Mouse (Mus musculus) ES-Bruce4 (cell line): ENCODE results near the gene Zp2. TPM values are rescaled to one million over a fixed set of nuclear protein-coding genes. Genes with fewer than 3 reads are reported as not detected.

Source experiments
- H3K27ac ChIP-seq: 2 replicates; pipeline ENCODE4 v1.5.1; 2012; ENCODE audit warnings: low read length, inconsistent platforms; ENCODE audit not compliant: insufficient read depth
- H3K27me3 ChIP-seq: 2 replicates; pipeline ENCODE4 v1.6.1; 2012; ENCODE audit warnings: mild to moderate bottlenecking, low read length, inconsistent platforms; ENCODE audit not compliant: control insufficient read depth, poor library complexity, insufficient read depth, severe bottlenecking
- H3K36me3 ChIP-seq: 2 replicates; pipeline ENCODE4 v1.6.1; 2012; ENCODE audit warnings: inconsistent platforms, mild to moderate bottlenecking, low read length, moderate library complexity; ENCODE audit not compliant: control insufficient read depth, poor library complexity, insufficient read depth, severe bottlenecking
- H3K4me1 ChIP-seq: one replicate; pipeline ENCODE4 v1.8.1; 2011; ENCODE audit warnings: low read length; ENCODE audit not compliant: control insufficient read depth, insufficient read depth
- H3K4me3 ChIP-seq: 2 replicates; pipeline ENCODE4 v1.5.1; 2011; ENCODE audit warnings: low read depth, mild to moderate bottlenecking, low read length
- H3K9ac ChIP-seq: 2 replicates; pipeline ENCODE4 v1.6.1; 2012; ENCODE audit warnings: low read depth, mild to moderate bottlenecking, inconsistent platforms; ENCODE audit not compliant: poor library complexity, severe bottlenecking
- H3K9me3 ChIP-seq: replicated peaks from 2 replicates; pipeline ENCODE4 v1.6.1; 2012; ENCODE audit warnings: mild to moderate bottlenecking, low read length, inconsistent platforms; ENCODE audit not compliant: control insufficient read depth, poor library complexity, insufficient read depth, severe bottlenecking
- CTCF ChIP-seq: IDR thresholded peaks from one replicate; pipeline ENCODE4 v1.8.1; 2011; ENCODE audit warnings: low read depth, low read length
- EP300 ChIP-seq: IDR thresholded peaks from 2 replicates; pipeline ENCODE4 v1.6.1; 2011; ENCODE audit warnings: low read depth, low read length; ENCODE audit not compliant: insufficient read depth
- POLR2A ChIP-seq: IDR thresholded peaks from one replicate; pipeline ENCODE4 v1.8.1; 2011; ENCODE audit warnings: low read length; ENCODE audit not compliant: insufficient read depth
- polyA plus RNA-seq: library from polyadenylated mRNA; stranded (reverse); fragments of >200 nt; gene quantifications from 2 replicates; pipeline ENCODE4 v1.2.4, GENCODE M21; 2011; ENCODE audit warnings: low read depth; ENCODE audit not compliant: missing spikeins, insufficient read depth, insufficient read length

Zp2 gene
- polyA plus RNA-seq, 1 experiment, result not detected

DNA sequence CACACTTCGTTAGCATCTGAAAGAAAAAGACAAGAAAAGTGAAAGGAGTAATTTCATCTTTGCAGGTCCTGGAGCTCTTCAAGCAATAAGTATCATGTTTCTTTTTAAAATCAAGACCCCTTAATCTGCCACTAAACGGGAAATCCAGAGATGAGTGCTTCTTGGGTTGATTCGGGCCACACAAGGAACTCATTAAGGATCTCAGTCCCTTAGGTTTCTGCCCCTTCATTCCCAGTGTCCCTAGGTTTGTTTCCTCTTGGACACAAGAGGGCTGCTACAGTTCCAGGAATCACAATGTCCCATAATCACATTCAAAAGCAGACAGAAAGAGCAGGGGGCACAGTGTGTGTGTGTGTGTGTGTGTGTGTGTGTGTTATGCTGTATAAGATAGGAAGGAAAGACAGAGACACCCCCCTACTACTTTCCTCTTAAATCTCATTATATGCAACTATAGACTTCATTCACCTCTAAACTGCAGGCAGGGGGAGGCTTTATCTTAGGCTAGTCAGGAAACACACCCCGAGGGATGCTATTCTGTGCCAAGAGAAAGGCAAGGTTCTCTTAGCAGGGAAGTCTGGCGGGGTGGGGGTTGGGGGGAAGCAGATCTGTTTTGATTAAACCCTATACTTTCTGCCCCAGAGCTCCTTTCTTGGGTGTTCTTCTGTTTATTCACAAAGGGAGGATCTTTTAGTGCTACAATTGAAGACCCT is 18.0 kb downstream of the Zp2 start:
- H3K27me3 ChIP-seq, result no peaks in the 10 kb centered on the region
- no peak overlapping the region for H3K9ac ChIP-seq
- no peak overlapping the region for H3K4me3 ChIP-seq
- no peaks in the 10 kb centered on the region for H3K4me1 ChIP-seq
- H3K27ac ChIP-seq, result no peak overlapping the region
- no peaks in the 10 kb centered on the region for H3K9me3 ChIP-seq
- TF ChIP-seq CTCF (no peak), POLR2A (no peak), EP300 (no peak)
- H3K36me3 ChIP-seq, result no peaks in the 10 kb centered on the region

DNA sequence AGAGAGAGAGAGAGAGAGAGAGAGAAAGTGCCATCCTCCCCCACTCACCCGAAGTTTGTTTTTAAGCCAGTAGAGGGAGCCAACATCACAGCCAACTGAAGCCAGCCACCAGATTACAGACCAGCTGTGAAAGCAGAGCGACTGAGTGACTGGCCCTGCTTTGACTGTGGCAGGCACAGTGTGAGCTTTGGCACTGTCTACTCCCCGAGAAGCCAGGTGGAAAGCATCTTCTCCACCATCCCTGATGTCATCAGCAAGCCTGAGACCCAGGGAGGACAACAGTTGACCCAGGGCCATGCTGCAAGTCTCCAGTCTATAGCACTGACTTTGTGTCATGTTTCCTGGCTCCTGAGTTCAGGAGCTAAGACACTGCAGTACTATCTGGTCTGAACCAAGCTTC is 20.2 kb downstream of the Zp2 start:
- no peaks in the 10 kb centered on the region for H3K4me1 ChIP-seq
- no peaks in the 10 kb centered on the region for H3K36me3 ChIP-seq
- H3K27ac ChIP-seq, result no peak overlapping the region
- no peaks in the 10 kb centered on the region for H3K9me3 ChIP-seq
- H3K9ac ChIP-seq, result no peak overlapping the region
- TF ChIP-seq POLR2A, result no peak
- peak; percentile 71 for TF ChIP-seq CTCF
- no peak for TF ChIP-seq EP300
- H3K4me3 ChIP-seq, result no peak overlapping the region
- H3K27me3 ChIP-seq, result no peaks in the 10 kb centered on the region

DNA sequence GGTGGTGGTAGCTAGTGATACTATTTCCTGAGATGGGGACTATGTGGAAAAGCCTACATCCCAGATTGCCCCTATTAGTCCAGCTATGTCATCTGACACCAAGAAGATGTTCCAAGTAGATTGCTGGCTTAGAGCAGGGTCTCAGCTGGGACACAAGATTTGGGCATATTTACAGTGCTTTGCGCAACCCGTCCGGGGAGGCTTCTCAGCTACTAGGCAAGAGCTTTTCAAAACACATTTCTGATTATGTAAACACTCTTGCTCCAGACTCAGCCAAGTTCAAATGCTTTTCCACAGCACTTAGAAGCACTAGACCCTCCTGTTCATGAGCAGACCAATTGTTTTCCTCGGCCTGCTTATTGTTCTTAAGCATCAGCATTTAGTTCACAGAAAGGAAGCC is 21.3 kb downstream of the Zp2 start:
- Histone ChIP-seq H3K27me3 (no peaks in the 10 kb centered on the region), H3K9me3 (no peaks in the 10 kb centered on the region), H3K36me3 (no peaks in the 10 kb centered on the region), H3K4me1 (no peaks in the 10 kb centered on the region), H3K9ac (no peak overlapping the region), H3K27ac (no peak overlapping the region), H3K4me3 (no peak overlapping the region)
- TF ChIP-seq CTCF, result no peak
- no peak for TF ChIP-seq EP300
- TF ChIP-seq POLR2A, result no peak

DNA sequence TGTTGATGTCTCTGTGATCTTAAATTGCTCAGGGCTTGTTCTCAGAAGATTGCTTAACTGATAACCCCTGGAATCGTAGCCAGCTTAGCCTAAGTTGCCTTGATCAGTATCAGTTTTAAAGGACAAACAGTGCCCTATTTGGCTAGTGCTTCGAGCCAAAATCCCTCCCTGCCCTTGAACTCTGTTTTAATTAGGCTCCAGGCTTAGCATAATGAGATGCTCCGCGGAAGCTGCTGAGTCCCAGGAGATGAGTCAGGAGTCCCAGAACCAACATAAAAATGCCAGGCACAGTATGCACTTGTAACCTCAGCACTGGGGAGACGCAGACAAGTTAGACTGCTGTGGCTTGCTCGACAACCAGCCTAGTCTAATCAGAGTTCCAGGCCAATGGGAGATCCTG is 27.6 kb downstream of the Zp2 start:
- no peaks in the 10 kb centered on the region for H3K9me3 ChIP-seq
- no peak for TF ChIP-seq EP300
- no peak for TF ChIP-seq CTCF
- no peak for TF ChIP-seq POLR2A
- no peaks in the 10 kb centered on the region for H3K4me1 ChIP-seq
- H3K4me3 ChIP-seq, result no peak overlapping the region
- H3K27me3 ChIP-seq, result no peaks in the 10 kb centered on the region
- H3K9ac ChIP-seq, result no peak overlapping the region
- H3K27ac ChIP-seq, result no peak overlapping the region
- H3K36me3 ChIP-seq, result no peaks in the 10 kb centered on the region

DNA sequence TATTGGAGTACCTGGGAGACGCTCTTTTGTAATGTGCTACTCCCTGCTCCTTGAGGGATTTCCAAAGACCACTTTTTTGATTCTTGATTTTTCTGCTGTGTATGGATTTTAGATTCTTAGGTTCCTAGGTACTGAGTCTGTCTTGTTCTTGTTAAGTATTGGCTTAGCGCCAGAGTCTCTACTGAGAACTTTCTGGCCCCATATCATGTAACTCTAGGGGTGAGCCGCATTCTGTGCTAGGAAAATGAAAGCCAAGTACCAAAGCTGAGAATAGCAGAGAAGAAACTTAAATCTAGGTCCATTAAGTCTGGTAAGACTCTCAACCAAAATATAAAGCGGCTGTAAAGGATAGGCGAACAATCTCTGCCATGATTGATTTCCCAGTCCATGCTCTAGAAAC is 28.1 kb downstream of the Zp2 start:
- no peaks in the 10 kb centered on the region for H3K27me3 ChIP-seq
- H3K4me3 ChIP-seq, result no peak overlapping the region
- no peak overlapping the region for H3K9ac ChIP-seq
- no peaks in the 10 kb centered on the region for H3K4me1 ChIP-seq
- H3K36me3 ChIP-seq, result no peaks in the 10 kb centered on the region
- no peak overlapping the region for H3K27ac ChIP-seq
- TF ChIP-seq EP300 (no peak), POLR2A (no peak), CTCF (no peak)
- H3K9me3 ChIP-seq, result no peaks in the 10 kb centered on the region

DNA sequence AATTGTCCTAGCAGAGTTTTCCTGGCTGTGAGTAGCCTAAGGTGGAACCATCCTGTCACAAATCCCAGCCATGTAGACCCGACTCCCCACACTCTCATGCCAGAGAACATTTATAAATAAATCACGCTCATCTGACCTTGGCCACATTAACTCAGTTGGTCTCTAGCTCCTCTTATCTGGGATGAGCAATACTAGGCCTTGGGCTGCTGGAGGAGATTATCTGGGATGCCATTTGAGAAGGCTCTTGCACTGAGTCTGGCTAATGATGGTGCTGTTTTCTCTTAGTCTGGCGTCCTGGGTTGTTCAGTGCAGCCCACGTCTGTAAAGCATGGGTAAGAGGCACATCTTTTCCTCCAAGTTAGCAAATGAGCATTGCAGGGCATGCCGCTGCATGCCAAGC is 35.4 kb downstream of the Zp2 start:
- H3K9ac ChIP-seq, result no peak overlapping the region
- H3K9me3 ChIP-seq, result no peaks in the 10 kb centered on the region
- H3K27ac ChIP-seq, result no peak overlapping the region
- no peaks in the 10 kb centered on the region; the same call in 1 of the 2 replicates for H3K27me3 ChIP-seq
- TF ChIP-seq POLR2A (no peak), CTCF (no peak), EP300 (no peak)
- no peaks in the 10 kb centered on the region for H3K4me1 ChIP-seq
- H3K4me3 ChIP-seq, result no peak overlapping the region
- H3K36me3 ChIP-seq, result no peaks in the 10 kb centered on the region
